Mouse (Mus musculus): ENCODE measurements at regions not wholly inside any gene's neighbourhood (a gene's known extent, or its start where the extent isn't known, plus 50 kb on each side); places are given as distances from the start of the nearest gene placed in this dataset.

DNA sequence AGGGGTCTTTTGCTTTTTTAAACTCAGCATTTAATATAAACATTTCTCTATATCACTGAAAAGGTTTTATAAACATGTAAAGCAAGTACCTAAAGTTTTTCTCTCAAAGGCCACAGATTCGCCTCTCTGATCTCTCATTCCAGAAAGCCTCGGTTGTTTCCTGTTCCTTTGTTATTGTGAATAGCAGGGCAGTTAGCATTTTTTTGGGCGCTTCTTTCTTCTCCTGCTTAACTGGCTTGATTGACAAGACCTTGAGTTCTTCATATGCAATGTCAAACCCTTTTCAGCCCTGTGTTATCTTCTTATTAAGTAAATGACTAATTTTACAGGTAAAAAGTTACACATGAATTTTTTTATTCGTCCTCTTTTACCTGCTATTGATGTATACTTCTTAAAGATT, 316.7 kb downstream of the Slc4a3 start:
- no peaks in the 10 kb centered on the region for H3K36me3 ChIP-seq (ENCODE audit: control insufficient read depth, insufficient read depth, low read length, poor library complexity, severe bottlenecking)
- 0 out of 2 replicates have a peak, but pooled peaks have one; percentile 27 for TF ChIP-seq ZNF384 (IDR thresholded peaks at IDR 0.05; ENCODE audit: low read depth, low read length)
- no peak for TF ChIP-seq HCFC1 (IDR thresholded peaks at IDR 0.05; ENCODE audit: borderline replicate concordance, insufficient read depth, low read length)

GRCm38 (mm10) chr1:75866556-75866955, 320.5 kb downstream of the Slc4a3 start:
- H3K27ac ChIP-seq (ENCODE audit: insufficient read depth, low read depth, low read length, poor library complexity, severe bottlenecking): no peak overlapping the region
- H3K9ac ChIP-seq (ENCODE audit: insufficient read depth, low read depth, low read length, poor library complexity, severe bottlenecking): no peak overlapping the region

More for the DNA sequence above, 316.7 kb downstream of the Slc4a3 start:
- Histone ChIP-seq H3K4me3 (ENCODE audit: insufficient read depth in 1 of 2, low read depth in 1 of 2, low read length in 2 of 2, poor library complexity in 1 of 2, severe bottlenecking in 1 of 2) (no peak overlapping the region), H3K9ac (ENCODE audit: insufficient read depth, low read depth, low read length, poor library complexity, severe bottlenecking) (no peak overlapping the region), H3K27ac (ENCODE audit: insufficient read depth, low read depth, low read length, poor library complexity, severe bottlenecking) (no peak overlapping the region), H3K4me1 (ENCODE audit: control insufficient read depth in 2 of 2, insufficient read depth in 2 of 2, low read length in 2 of 2, poor library complexity in 1 of 2) (no peaks in the 10 kb centered on the region), H3K9me3 (ENCODE audit: control insufficient read depth, insufficient read depth, low read depth, low read length) (no peaks in the 10 kb centered on the region)
- DNase-seq (ENCODE audit: low read depth, low spot score): peak; percentile 27
- in situ Hi-C loops (cut with MboI; ENCODE audit: low sequenced_read_pairs in 2 of 2, unreplicated experiment in 2 of 2): no loop called here

GRCm38 (mm10) chr1:75869414-75869813, 323.3 kb downstream of the Slc4a3 start:
- Histone ChIP-seq H3K4me1 (ENCODE audit: control insufficient read depth in 2 of 2, insufficient read depth in 2 of 2, low read length in 2 of 2, poor library complexity in 1 of 2) (no peaks in the 10 kb centered on the region), H3K36me3 (ENCODE audit: control insufficient read depth, insufficient read depth, low read length, poor library complexity, severe bottlenecking) (no peaks in the 10 kb centered on the region), H3K27ac (ENCODE audit: insufficient read depth, low read depth, low read length, poor library complexity, severe bottlenecking) (no peak overlapping the region), H3K4me3 (ENCODE audit: insufficient read depth in 1 of 2, low read depth in 1 of 2, low read length in 2 of 2, poor library complexity in 1 of 2, severe bottlenecking in 1 of 2) (no peak overlapping the region), H3K9me3 (ENCODE audit: control insufficient read depth, insufficient read depth, low read depth, low read length) (no peaks in the 10 kb centered on the region), H3K9ac (ENCODE audit: insufficient read depth, low read depth, low read length, poor library complexity, severe bottlenecking) (no peak overlapping the region)
- no peak for DNase-seq (ENCODE audit: low read depth, low spot score)
- in situ Hi-C loops (cut with MboI; ENCODE audit: low sequenced_read_pairs in 2 of 2, unreplicated experiment in 2 of 2): no loop called here
- no peak for TF ChIP-seq MAFK (IDR thresholded peaks at IDR 0.05; ENCODE audit: insufficient read depth, low read depth, low read length)
- no peak for TF ChIP-seq ZNF384 (IDR thresholded peaks at IDR 0.05; ENCODE audit: low read depth, low read length)
- no peak for TF ChIP-seq HCFC1 (IDR thresholded peaks at IDR 0.05; ENCODE audit: borderline replicate concordance, insufficient read depth, low read length)
- no peak for TF ChIP-seq ZC3H11A (IDR thresholded peaks at IDR 0.05; ENCODE audit: borderline replicate concordance, low read depth, low read length)
- no peak for TF ChIP-seq CHD2 (IDR thresholded peaks at IDR 0.05; ENCODE audit: low read depth, low read length)

More at GRCm38 (mm10) chr1:75866556-75866955, 320.5 kb downstream of the Slc4a3 start:
- Histone ChIP-seq H3K9me3 (ENCODE audit: control insufficient read depth, insufficient read depth, low read depth, low read length) (no peaks in the 10 kb centered on the region), H3K36me3 (ENCODE audit: control insufficient read depth, insufficient read depth, low read length, poor library complexity, severe bottlenecking) (no peaks in the 10 kb centered on the region), H3K4me3 (ENCODE audit: insufficient read depth in 1 of 2, low read depth in 1 of 2, low read length in 2 of 2, poor library complexity in 1 of 2, severe bottlenecking in 1 of 2) (no peak overlapping the region), H3K4me1 (ENCODE audit: control insufficient read depth in 2 of 2, insufficient read depth in 2 of 2, low read length in 2 of 2, poor library complexity in 1 of 2) (no peaks in the 10 kb centered on the region)
- TF ChIP-seq ZNF384 (IDR thresholded peaks at IDR 0.05; ENCODE audit: low read depth, low read length) (no peak), MAFK (IDR thresholded peaks at IDR 0.05; ENCODE audit: insufficient read depth, low read depth, low read length) (no peak)
- DNase-seq (ENCODE audit: low read depth, low spot score): no peak
- in situ Hi-C loops (cut with MboI; ENCODE audit: low sequenced_read_pairs in 2 of 2, unreplicated experiment in 2 of 2): no loop called here

- Histone ChIP-seq H3K36me3 (ENCODE audit: control insufficient read depth, insufficient read depth, low read length, poor library complexity, severe bottlenecking) (no peaks in the 10 kb centered on the region), H3K9me3 (ENCODE audit: control insufficient read depth, insufficient read depth, low read depth, low read length) (no peaks in the 10 kb centered on the region), H3K4me1 (ENCODE audit: control insufficient read depth in 2 of 2, insufficient read depth in 2 of 2, low read length in 2 of 2, poor library complexity in 1 of 2) (no peaks in the 10 kb centered on the region), H3K27ac (ENCODE audit: insufficient read depth, low read depth, low read length, poor library complexity, severe bottlenecking) (no peak overlapping the region), H3K9ac (ENCODE audit: insufficient read depth, low read depth, low read length, poor library complexity, severe bottlenecking) (no peak overlapping the region), H3K4me3 (ENCODE audit: insufficient read depth in 1 of 2, low read depth in 1 of 2, low read length in 2 of 2, poor library complexity in 1 of 2, severe bottlenecking in 1 of 2) (no peak overlapping the region)
- TF ChIP-seq ZNF384 (IDR thresholded peaks at IDR 0.05; ENCODE audit: low read depth, low read length) (no peak), ZC3H11A (IDR thresholded peaks at IDR 0.05; ENCODE audit: borderline replicate concordance, low read depth, low read length) (no peak), MAFK (IDR thresholded peaks at IDR 0.05; ENCODE audit: insufficient read depth, low read depth, low read length) (no peak), CHD2 (IDR thresholded peaks at IDR 0.05; ENCODE audit: low read depth, low read length) (no peak), HCFC1 (IDR thresholded peaks at IDR 0.05; ENCODE audit: borderline replicate concordance, insufficient read depth, low read length) (no peak)
- no peak for DNase-seq (ENCODE audit: low read depth, low spot score)
- in situ Hi-C loops (cut with MboI; ENCODE audit: low sequenced_read_pairs in 2 of 2, unreplicated experiment in 2 of 2): no loop called here
Observed at GRCm38 (mm10) chr1:75869846-75870245, 323.8 kb downstream of the Slc4a3 start.

DNA sequence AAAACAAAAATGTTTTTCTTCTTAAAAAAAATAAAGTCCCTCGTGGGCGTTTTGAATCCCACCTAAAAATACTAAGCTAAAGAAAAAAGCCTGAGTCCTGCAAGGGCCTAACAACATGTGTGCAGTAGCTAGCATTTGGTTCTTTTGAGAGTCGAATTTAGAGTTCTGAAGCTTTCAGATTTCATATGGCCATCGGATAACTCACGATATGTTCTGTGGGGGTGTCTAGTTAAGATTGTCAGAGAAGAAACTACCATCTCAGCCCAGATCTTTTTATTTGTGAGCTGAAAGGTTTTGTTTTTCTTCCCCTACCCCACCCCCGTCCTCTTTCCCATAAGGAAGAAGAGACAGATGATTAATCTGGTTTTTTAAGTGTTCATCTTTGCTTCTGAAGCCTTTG, 327.8 kb downstream of the Slc4a3 start:
- Histone ChIP-seq H3K4me3 (ENCODE audit: insufficient read depth in 1 of 2, low read depth in 1 of 2, low read length in 2 of 2, poor library complexity in 1 of 2, severe bottlenecking in 1 of 2) (no peak overlapping the region), H3K27ac (ENCODE audit: insufficient read depth, low read depth, low read length, poor library complexity, severe bottlenecking) (no peak overlapping the region), H3K9ac (ENCODE audit: insufficient read depth, low read depth, low read length, poor library complexity, severe bottlenecking) (no peak overlapping the region), H3K9me3 (ENCODE audit: control insufficient read depth, insufficient read depth, low read depth, low read length) (no peaks in the 10 kb centered on the region), H3K36me3 (ENCODE audit: control insufficient read depth, insufficient read depth, low read length, poor library complexity, severe bottlenecking) (no peaks in the 10 kb centered on the region), H3K4me1 (ENCODE audit: control insufficient read depth in 2 of 2, insufficient read depth in 2 of 2, low read length in 2 of 2, poor library complexity in 1 of 2) (no peaks in the 10 kb centered on the region)
- in situ Hi-C loops (cut with MboI; ENCODE audit: low sequenced_read_pairs in 2 of 2, unreplicated experiment in 2 of 2): no loop called here
- no peak for DNase-seq (ENCODE audit: low read depth, low spot score)
- TF ChIP-seq HCFC1 (IDR thresholded peaks at IDR 0.05; ENCODE audit: borderline replicate concordance, insufficient read depth, low read length) (no peak), CHD2 (IDR thresholded peaks at IDR 0.05; ENCODE audit: low read depth, low read length) (no peak), MAFK (IDR thresholded peaks at IDR 0.05; ENCODE audit: insufficient read depth, low read depth, low read length) (no peak), ZC3H11A (IDR thresholded peaks at IDR 0.05; ENCODE audit: borderline replicate concordance, low read depth, low read length) (no peak), ZNF384 (IDR thresholded peaks at IDR 0.05; ENCODE audit: low read depth, low read length) (no peak)

Measured in ES-E14 (cell line).